Mouse (Mus musculus): ENCODE data around the gene Psmb5. TPM values are rescaled to one million over a fixed set of nuclear protein-coding genes. Genes with fewer than 3 reads are reported as not detected.
A peak's percentile ranks its signal among the peaks of the same experiment; 100 is the strongest.

The Psmb5 gene
- polyA plus RNA-seq, 1 experiment from 2014 or later = 422 TPM

DNA sequence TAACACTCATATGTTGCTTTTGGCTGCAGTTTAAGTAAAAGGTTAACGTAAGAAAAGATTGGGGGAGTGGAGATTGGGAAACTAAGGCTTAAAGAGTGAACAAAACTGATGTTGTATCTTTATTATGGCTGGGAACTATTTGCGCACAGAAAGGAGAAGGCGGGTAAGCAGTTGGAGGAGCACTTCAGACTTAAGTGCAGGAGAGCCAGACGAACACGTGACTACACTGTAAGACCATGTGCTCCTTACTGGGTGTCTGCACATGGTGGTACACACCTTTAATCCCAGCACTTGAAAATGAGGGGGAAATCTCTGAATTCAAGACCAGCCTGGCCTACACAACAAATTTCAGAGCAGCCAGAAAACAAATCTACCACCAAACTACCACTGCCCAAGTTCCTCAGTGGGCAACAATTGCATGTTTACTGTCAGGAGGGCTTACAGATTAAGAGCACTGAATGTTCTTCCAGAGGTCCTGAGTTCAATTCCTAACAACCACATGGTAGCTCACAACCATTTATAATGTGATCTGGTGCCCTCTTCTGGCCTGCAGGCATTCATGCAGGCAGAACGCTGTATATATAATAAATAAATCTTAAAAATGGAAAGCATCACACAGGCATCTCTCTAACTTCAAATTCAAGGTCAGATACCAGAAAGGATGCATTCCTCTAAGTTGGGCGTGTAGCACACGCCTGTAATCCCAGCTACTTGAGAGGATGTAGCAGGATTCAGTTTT is 29.2 kb upstream of the Psmb5 start:
- H3K4me3 ChIP-seq (replicated peaks; ENCODE audit: low read length) = no peak overlapping the region
- peaks cover 15% of the 10 kb centered on the region for H3K4me1 ChIP-seq (replicated peaks; ENCODE audit: control insufficient read depth, insufficient read depth, low read length)
- no peaks in the 10 kb centered on the region for H3K27me3 ChIP-seq (ENCODE audit: control insufficient read depth, insufficient read depth, low read length)
- ATAC-seq (ENCODE audit: low FRiP score) = no peak
- no peak overlapping the region for H3K4me2 ChIP-seq (replicated peaks)
- H3K36me3 ChIP-seq (replicated peaks; ENCODE audit: control insufficient read depth, insufficient read depth) = peaks cover 92% of the 10 kb centered on the region
- no peak overlapping the region for H3K27ac ChIP-seq
- no peak overlapping the region for H3K9ac ChIP-seq
- H3K9me3 ChIP-seq (ENCODE audit: control insufficient read depth, low read length) = no peaks in the 10 kb centered on the region
- DNase-seq (ENCODE audit: low spot score) = no peak
- WGBS = 93% methylated on average over 8 of the region's 8 CpGs

DNA sequence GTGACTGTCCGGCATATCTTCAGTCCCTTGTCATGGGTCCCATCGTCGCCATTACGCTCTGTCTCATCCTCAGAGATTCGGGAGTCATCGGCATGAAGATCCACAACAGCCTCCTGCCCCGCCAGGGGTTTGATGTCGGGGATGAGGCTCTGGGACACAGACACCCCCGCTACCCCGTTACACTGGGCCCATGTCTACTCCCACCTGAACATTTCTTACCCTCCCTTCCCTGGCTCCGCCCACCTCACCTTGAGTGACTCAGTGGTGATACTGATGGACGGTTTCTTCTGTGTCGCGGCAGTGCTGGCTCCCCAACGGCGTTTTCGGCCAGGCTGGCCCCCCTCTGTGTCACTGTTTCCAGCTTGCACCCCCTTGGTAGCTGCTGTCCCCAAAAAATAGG is 28.6 kb upstream of the Psmb5 start:
- ATAC-seq (ENCODE audit: low FRiP score) (no peak), DNase-seq (ENCODE audit: low spot score) (no peak)
- 94% methylated on average over 17 of the region's 17 CpGs for WGBS
- Histone ChIP-seq H3K4me1 (replicated peaks; ENCODE audit: control insufficient read depth, insufficient read depth, low read length) (peaks cover 12% of the 10 kb centered on the region; the same call in 1 of the 2 replicates), H3K4me2 (replicated peaks) (no peak overlapping the region), H3K27me3 (ENCODE audit: control insufficient read depth, insufficient read depth, low read length) (no peaks in the 10 kb centered on the region), H3K9ac (no peak overlapping the region), H3K9me3 (ENCODE audit: control insufficient read depth, low read length) (no peaks in the 10 kb centered on the region), H3K36me3 (replicated peaks; ENCODE audit: control insufficient read depth, insufficient read depth) (peaks cover 90% of the 10 kb centered on the region), H3K4me3 (replicated peaks; ENCODE audit: low read length) (no peak overlapping the region), H3K27ac (no peak overlapping the region)

DNA sequence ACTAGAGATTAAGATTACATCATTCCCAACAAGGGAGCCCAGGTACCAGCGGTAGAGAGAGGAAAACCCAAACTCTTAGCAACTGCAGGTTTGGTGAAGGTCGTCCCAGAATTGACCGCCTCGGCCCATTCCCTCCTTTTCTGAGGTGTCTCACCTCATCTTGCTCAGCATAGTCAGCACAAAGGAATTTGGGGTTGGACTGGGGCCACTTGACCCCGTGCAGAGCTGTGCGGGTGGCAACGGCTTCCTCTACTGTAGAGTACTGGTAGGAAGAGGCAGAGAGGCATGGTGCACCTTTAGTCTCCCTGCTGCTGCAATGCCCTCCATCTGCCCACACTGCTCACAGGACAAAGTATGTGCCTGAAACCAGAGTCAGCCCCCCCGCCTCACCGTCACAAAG is 26.5 kb upstream of the Psmb5 start:
- Histone ChIP-seq H3K4me1 (replicated peaks; ENCODE audit: control insufficient read depth, insufficient read depth, low read length) (peaks cover 9% of the 10 kb centered on the region), H3K27me3 (ENCODE audit: control insufficient read depth, insufficient read depth, low read length) (no peaks in the 10 kb centered on the region), H3K27ac (no peak overlapping the region), H3K9me3 (ENCODE audit: control insufficient read depth, low read length) (no peaks in the 10 kb centered on the region), H3K36me3 (replicated peaks; ENCODE audit: control insufficient read depth, insufficient read depth) (peaks cover 72% of the 10 kb centered on the region), H3K4me2 (replicated peaks) (no peak overlapping the region), H3K4me3 (replicated peaks; ENCODE audit: low read length) (no peak overlapping the region), H3K9ac (no peak overlapping the region)
- DNase-seq (ENCODE audit: low spot score) = no peak
- WGBS = 93% methylated on average over 9 of the region's 9 CpGs
- no peak for ATAC-seq (ENCODE audit: low FRiP score)

DNA sequence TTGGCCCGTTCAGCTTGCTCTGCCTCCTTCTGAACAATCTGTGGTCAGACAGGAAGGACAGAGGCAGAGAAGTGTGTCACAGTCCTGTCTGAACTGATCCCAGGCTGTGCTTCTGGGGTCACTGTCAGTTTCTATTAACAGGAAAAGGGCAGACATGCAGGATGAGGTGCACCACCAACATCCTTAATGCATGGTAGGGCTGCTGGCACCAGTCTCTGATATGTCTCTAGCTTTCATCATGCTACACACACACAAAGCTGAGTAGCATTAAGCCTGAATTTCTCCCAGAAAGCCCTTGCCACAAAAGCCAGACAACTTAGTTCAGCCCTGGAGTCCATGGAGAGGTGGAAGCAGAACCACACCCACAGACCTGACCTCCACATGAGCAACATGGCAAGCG is 25.2 kb upstream of the Psmb5 start:
- DNase-seq (ENCODE audit: low spot score) (no peak), ATAC-seq (ENCODE audit: low FRiP score) (no peak)
- Histone ChIP-seq H3K4me1 (replicated peaks; ENCODE audit: control insufficient read depth, insufficient read depth, low read length) (peaks cover 12% of the 10 kb centered on the region), H3K9me3 (ENCODE audit: control insufficient read depth, low read length) (no peaks in the 10 kb centered on the region), H3K27ac (no peak overlapping the region), H3K36me3 (replicated peaks; ENCODE audit: control insufficient read depth, insufficient read depth) (peaks cover 72% of the 10 kb centered on the region), H3K9ac (no peak overlapping the region), H3K4me2 (replicated peaks) (no peak overlapping the region), H3K4me3 (replicated peaks; ENCODE audit: low read length) (no peak overlapping the region), H3K27me3 (ENCODE audit: control insufficient read depth, insufficient read depth, low read length) (no peaks in the 10 kb centered on the region)
- 85% methylated on average over 2 of the region's 2 CpGs for WGBS

DNA sequence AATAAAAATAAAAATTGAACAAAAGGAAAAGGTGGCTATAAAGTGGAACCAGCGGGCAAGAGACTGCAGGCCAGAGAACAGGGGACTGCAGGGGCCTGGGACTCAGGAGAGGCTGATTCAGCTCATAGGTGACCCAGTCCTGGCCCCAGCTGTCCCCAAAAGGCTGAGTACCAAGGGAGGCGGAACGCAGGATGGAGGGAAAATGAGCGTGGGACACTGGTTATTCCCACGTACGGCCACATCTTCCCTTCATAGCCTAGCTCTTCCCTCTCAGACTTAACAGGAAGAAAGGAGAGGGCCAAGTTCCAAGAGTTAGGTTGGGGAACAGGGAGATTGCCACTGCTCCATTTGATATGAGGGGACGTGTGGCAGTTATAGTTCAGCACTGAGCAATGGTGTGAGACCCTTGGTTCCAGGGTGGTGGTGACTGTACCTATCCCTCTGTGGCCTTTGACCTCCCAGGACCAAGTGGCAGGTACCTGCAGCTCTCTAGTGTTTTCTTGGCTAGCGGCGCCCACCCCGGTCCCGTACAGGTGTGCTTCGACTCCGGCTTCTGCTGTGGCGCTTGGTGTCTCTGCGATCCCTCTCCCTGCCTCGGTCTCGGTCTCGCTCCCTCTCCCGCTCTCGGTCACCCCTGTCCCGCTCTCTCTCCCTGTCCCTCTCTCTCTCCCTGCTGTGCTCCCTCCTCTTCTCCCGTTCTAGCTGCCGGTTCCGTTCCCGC is 24.6 kb upstream of the Psmb5 start:
- no peak for DNase-seq (ENCODE audit: low spot score)
- Histone ChIP-seq H3K36me3 (replicated peaks; ENCODE audit: control insufficient read depth, insufficient read depth) (peaks cover 72% of the 10 kb centered on the region), H3K9ac (no peak overlapping the region), H3K4me3 (replicated peaks; ENCODE audit: low read length) (no peak overlapping the region), H3K9me3 (ENCODE audit: control insufficient read depth, low read length) (no peaks in the 10 kb centered on the region), H3K4me2 (replicated peaks) (no peak overlapping the region), H3K27me3 (ENCODE audit: control insufficient read depth, insufficient read depth, low read length) (no peaks in the 10 kb centered on the region), H3K27ac (no peak overlapping the region), H3K4me1 (replicated peaks; ENCODE audit: control insufficient read depth, insufficient read depth, low read length) (peaks cover 12% of the 10 kb centered on the region)
- no peak for ATAC-seq (ENCODE audit: low FRiP score)
- 79% methylated on average over 25 of the region's 25 CpGs for WGBS

DNA sequence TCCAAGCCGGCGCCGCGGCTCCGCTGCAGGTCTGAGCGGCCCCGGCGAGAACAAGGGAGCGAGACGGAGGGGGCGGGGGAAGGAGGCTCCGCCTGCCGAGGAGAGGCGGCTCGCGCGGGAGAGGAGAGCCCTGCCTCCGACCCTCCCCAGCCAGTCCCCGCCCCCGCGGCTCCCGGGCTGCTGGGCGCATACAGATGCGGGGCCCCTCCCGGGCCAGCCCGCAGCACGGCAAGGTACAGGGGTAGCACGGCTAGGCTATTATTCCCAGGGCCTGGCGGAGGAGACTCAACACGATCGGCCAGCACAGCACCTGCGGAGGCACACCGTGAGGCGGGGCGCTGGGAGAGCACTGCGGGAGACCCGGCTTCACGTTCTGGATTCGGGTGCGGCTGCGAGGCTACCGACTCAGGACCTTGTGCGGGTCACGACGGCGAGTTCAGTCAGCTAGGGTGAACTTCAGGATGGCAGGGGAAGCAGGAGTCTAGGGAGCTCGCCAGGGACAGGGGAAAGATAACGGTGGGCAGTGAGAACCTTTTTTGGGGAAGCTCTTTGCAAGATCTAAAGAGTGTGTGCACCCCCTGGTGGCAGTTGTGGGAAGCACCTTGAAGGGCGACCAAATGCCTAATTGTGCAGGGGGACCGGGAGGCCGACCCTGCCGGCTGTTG is 23.6 kb upstream of the Psmb5 start, which contains the start of gene Cdh24:
Gene Cdh24 (minus strand): TSS at position 60 of the 665 bp plus-strand sequence.
- H3K4me3 ChIP-seq (replicated peaks; ENCODE audit: low read length) = peak within 1 kb of the TSS; percentile 81
- no peaks in the 10 kb centered on the region for H3K27me3 ChIP-seq (ENCODE audit: control insufficient read depth, insufficient read depth, low read length)
- H3K4me1 ChIP-seq (replicated peaks; ENCODE audit: control insufficient read depth, insufficient read depth, low read length) = peaks cover 12% of the 10 kb centered on the region
- WGBS = 0% methylated on average over 51 of the region's 52 CpGs
- H3K9ac ChIP-seq = peak within 1 kb of the TSS; percentile 97
- no peaks in the 10 kb centered on the region for H3K9me3 ChIP-seq (ENCODE audit: control insufficient read depth, low read length)
- peaks cover 72% of the 10 kb centered on the region for H3K36me3 ChIP-seq (replicated peaks; ENCODE audit: control insufficient read depth, insufficient read depth)
- DNase-seq (ENCODE audit: low spot score) (peak; percentile 93), ATAC-seq (ENCODE audit: low FRiP score) (peak; percentile 92)
- H3K4me2 ChIP-seq (replicated peaks) = peak within 1 kb of the TSS; percentile 61
- peak within 1 kb of the TSS; percentile 74 for H3K27ac ChIP-seq

DNA sequence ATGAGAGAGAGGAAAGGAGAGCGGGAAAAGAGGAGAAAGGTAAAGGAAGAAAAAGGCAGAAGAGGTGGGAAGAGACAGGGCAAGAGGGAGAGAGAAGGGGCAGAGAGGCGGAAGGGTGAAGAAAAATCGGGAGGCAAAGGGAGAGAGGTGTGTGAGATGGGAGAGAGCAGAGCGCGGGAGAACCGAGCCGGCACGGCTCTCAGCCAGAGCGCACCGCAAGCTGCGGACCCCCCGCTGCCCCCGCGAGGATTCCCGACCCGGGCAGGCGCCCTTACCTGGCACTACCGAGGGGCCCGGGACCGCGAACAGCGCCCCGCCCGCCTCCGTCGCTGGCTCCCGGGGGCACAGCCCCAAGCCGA is 23.1 kb upstream of the Psmb5 start, which contains the start of gene Gm17606:
Gene Gm17606 (plus strand): TSS at position 7 of the 359 bp plus-strand sequence.
- DNase-seq (ENCODE audit: low spot score) (peak; percentile 28), ATAC-seq (ENCODE audit: low FRiP score) (no peak; the same call in 1 of the 2 replicates)
- Histone ChIP-seq H3K9me3 (ENCODE audit: control insufficient read depth, low read length) (no peaks in the 10 kb centered on the region), H3K27me3 (ENCODE audit: control insufficient read depth, insufficient read depth, low read length) (no peaks in the 10 kb centered on the region), H3K9ac (peak within 1 kb of the TSS; percentile 97), H3K27ac (peak within 1 kb of the TSS; percentile 74), H3K4me3 (replicated peaks; ENCODE audit: low read length) (peak within 1 kb of the TSS; percentile 81), H3K36me3 (replicated peaks; ENCODE audit: control insufficient read depth, insufficient read depth) (peaks cover 72% of the 10 kb centered on the region), H3K4me1 (replicated peaks; ENCODE audit: control insufficient read depth, insufficient read depth, low read length) (peaks cover 12% of the 10 kb centered on the region), H3K4me2 (replicated peaks) (peak within 1 kb of the TSS; percentile 61)
- under 1% methylated on average over 19 of the region's 28 CpGs for WGBS

DNA sequence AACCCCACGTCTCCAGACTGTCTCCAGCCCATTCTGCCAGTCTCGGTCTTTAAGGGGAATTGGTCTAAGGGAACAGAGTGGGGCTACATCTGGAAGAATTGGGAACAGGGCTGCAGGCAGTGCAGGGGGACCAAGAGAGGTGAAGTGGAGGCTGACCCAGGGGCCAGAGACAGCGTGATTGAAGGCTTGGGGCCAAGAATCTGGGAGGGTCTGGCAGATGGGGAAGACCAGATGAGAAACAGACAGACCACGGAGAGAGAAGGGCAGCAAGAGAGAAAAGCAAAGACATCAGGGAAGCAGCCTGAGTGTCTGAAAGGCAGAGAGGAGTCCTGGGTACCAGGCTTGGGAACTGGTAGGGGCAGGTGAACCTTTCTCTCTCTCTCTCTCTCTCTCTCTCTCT is 22.3 kb upstream of the Psmb5 start:
- Histone ChIP-seq H3K4me2 (replicated peaks) (peak overlapping the region; percentile 61), H3K9ac (peak overlapping the region; percentile 97), H3K4me3 (replicated peaks; ENCODE audit: low read length) (peak overlapping the region; percentile 81), H3K9me3 (ENCODE audit: control insufficient read depth, low read length) (no peaks in the 10 kb centered on the region), H3K27me3 (ENCODE audit: control insufficient read depth, insufficient read depth, low read length) (no peaks in the 10 kb centered on the region), H3K27ac (no peak overlapping the region), H3K36me3 (replicated peaks; ENCODE audit: control insufficient read depth, insufficient read depth) (peaks cover 69% of the 10 kb centered on the region), H3K4me1 (replicated peaks; ENCODE audit: control insufficient read depth, insufficient read depth, low read length) (peaks cover 12% of the 10 kb centered on the region)
- ATAC-seq (ENCODE audit: low FRiP score) (no peak), DNase-seq (ENCODE audit: low spot score) (no peak)
- 18% methylated on average over 4 of the region's 4 CpGs for WGBS

DNA sequence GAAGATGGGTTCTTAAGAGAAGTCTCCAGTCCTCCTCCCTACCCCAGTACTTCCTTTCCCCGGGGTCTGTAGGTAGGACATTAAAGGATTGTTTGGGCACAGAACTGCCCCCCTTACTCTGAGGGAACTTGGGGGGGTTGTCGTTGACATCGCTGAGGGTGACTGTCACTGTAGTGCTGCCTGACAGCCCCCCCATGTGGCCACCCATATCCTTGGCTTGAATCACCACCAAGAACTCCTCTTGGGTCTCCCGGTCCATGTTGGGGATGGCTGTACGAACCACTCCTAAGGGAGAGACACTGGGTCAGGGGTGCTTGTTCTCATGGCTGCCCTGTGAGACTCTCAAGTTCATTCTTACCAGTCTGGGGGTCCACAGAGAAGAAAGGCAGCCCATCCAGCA is 20.4 kb upstream of the Psmb5 start:
- H3K4me3 ChIP-seq (replicated peaks; ENCODE audit: low read length) = no peak overlapping the region

More for the DNA sequence above, 20.4 kb upstream of the Psmb5 start:
- Histone ChIP-seq H3K9ac (no peak overlapping the region), H3K4me2 (replicated peaks) (no peak overlapping the region), H3K4me1 (replicated peaks; ENCODE audit: control insufficient read depth, insufficient read depth, low read length) (peaks cover 12% of the 10 kb centered on the region), H3K9me3 (ENCODE audit: control insufficient read depth, low read length) (no peaks in the 10 kb centered on the region), H3K27me3 (ENCODE audit: control insufficient read depth, insufficient read depth, low read length) (no peaks in the 10 kb centered on the region), H3K27ac (no peak overlapping the region), H3K36me3 (replicated peaks; ENCODE audit: control insufficient read depth, insufficient read depth) (peaks cover 67% of the 10 kb centered on the region)
- no peak for DNase-seq (ENCODE audit: low spot score)
- no peak for ATAC-seq (ENCODE audit: low FRiP score)
- 76% methylated on average over 5 of the region's 5 CpGs for WGBS
